Mouse (Mus musculus) MEL (cell line): Measurements from ENCODE around the gene B4galt1. TPM values are rescaled to one million over a fixed set of nuclear protein-coding genes. Genes with fewer than 3 reads are reported as not detected.

ENCODE experiments used
- DNase-seq: peaks from one replicate; pipeline ENCODE4 v3.0.0; 2011; ENCODE audit warnings: low read depth, low spot score
- H3K27ac ChIP-seq: 2 replicates; pipeline ENCODE4 v1.5.1; 2012; ENCODE audit warnings: low read depth, mild to moderate bottlenecking, control low read depth, low read length, moderate library complexity; ENCODE audit not compliant: control insufficient read depth
- H3K27me3 ChIP-seq, 2 experiments: fragments of 150-350 bp in 1 of 2; sonication (generic) in 1 of 2; 2 replicates each; pipeline ENCODE4 v1.6.1; 2012; ENCODE audit warnings: low read length in 2 of 2, mild to moderate bottlenecking in 2 of 2, improper control_type of control experiment in 1 of 2, moderate library complexity in 1 of 2; ENCODE audit not compliant: insufficient read depth in 2 of 2, control insufficient read depth in 1 of 2
- H3K36me3 ChIP-seq, 2 experiments: 2 replicates each; pipeline ENCODE4 v1.6.1; 2012 to 2014; ENCODE audit warnings: low read length in 2 of 2, improper control_type of control experiment in 1 of 2, inconsistent platforms in 1 of 2, mild to moderate bottlenecking in 1 of 2; ENCODE audit not compliant: insufficient read depth in 2 of 2, control insufficient read depth in 1 of 2
- H3K4me1 ChIP-seq, 2 experiments: fragments of 150-350 bp in 1 of 2; sonication (generic) in 1 of 2; 2 replicates each; pipeline ENCODE4 v1.6.1; 2012; ENCODE audit warnings: low read length in 2 of 2, improper control_type of control experiment in 1 of 2, mild to moderate bottlenecking in 1 of 2; ENCODE audit not compliant: insufficient read depth in 2 of 2, control insufficient read depth in 1 of 2
- H3K4me3 ChIP-seq, 2 experiments: fragments of 150-350 bp in 1 of 2; sonication (generic) in 1 of 2; 2 replicates each; pipeline ENCODE4 v1.5.1; 2012; ENCODE audit warnings: low read depth in 2 of 2, low read length in 2 of 2, mild to moderate bottlenecking in 2 of 2, moderate library complexity in 2 of 2, control low read depth in 1 of 2, improper control_type of control experiment in 1 of 2; ENCODE audit not compliant: control insufficient read depth in 1 of 2, insufficient read depth in 1 of 2
- H3K79me2 ChIP-seq: 2 replicates; pipeline ENCODE4 v1.6.1; 2012; ENCODE audit warnings: mild to moderate bottlenecking, low read length, moderate library complexity; ENCODE audit not compliant: control insufficient read depth, poor library complexity, insufficient read depth
- H3K9ac ChIP-seq: 2 replicates; pipeline ENCODE4 v1.6.1; 2012; ENCODE audit warnings: low read depth, mild to moderate bottlenecking, control low read depth, low read length, moderate library complexity; ENCODE audit not compliant: control insufficient read depth, poor library complexity, severe bottlenecking
- H3K9me3 ChIP-seq: fragments of 150-350 bp; sonication (generic); replicated peaks from 2 replicates; pipeline ENCODE4 v1.6.1; 2012; ENCODE audit warnings: mild to moderate bottlenecking, low read length, improper control_type of control experiment, moderate library complexity; ENCODE audit not compliant: insufficient read depth
- CTCF ChIP-seq, 3 experiments: IDR thresholded peaks in 2 of 3; conservative IDR thresholded peaks in 1 of 3; 2 replicates each; pipeline ENCODE4 v1.5.1; 2011 to 2012; ENCODE audit warnings: low read length in 3 of 3, low read depth in 2 of 3, mild to moderate bottlenecking in 2 of 3, improper control_type of control experiment in 1 of 3, inconsistent platforms in 1 of 3, mixed read lengths in 1 of 3, moderate library complexity in 1 of 3; ENCODE audit not compliant: control insufficient read depth in 1 of 3, insufficient read depth in 1 of 3, poor library complexity in 1 of 3, severe bottlenecking in 1 of 3
- EP300 ChIP-seq, 2 experiments: IDR thresholded peaks; 2 replicates each; pipeline ENCODE4 v1.6.1; 2011; ENCODE audit warnings: improper control_type of control experiment in 2 of 2, low read length in 2 of 2, low read depth in 1 of 2, mild to moderate bottlenecking in 1 of 2
- ETS1 ChIP-seq: IDR thresholded peaks from 2 replicates; pipeline ENCODE4 v1.6.1; 2012; ENCODE audit warnings: low read depth, mild to moderate bottlenecking, inconsistent platforms, low read length, improper control_type of control experiment, moderate library complexity
- GATA1 ChIP-seq: IDR thresholded peaks from 2 replicates; pipeline ENCODE4 v1.6.1; 2011; ENCODE audit warnings: low read depth, low read length, improper control_type of control experiment
- JUND ChIP-seq: IDR thresholded peaks from 2 replicates; pipeline ENCODE4 v1.6.1; 2011; ENCODE audit warnings: low read depth, mild to moderate bottlenecking, improper control_type of control experiment, low read length
- MAZ ChIP-seq: IDR thresholded peaks from 2 replicates; pipeline ENCODE4 v1.6.1; 2012; ENCODE audit warnings: low read depth, mild to moderate bottlenecking, inconsistent platforms, low read length, improper control_type of control experiment
- MEF2A ChIP-seq: IDR thresholded peaks from 2 replicates; pipeline ENCODE4 v1.6.1; 2014; ENCODE audit warnings: low read depth, mild to moderate bottlenecking, inconsistent platforms, low read length, improper control_type of control experiment; ENCODE audit not compliant: poor library complexity, insufficient replicate concordance, severe bottlenecking; ENCODE audit errors: extremely low read depth
- MYB ChIP-seq: IDR thresholded peaks from 2 replicates; pipeline ENCODE4 v1.6.1; 2011; ENCODE audit warnings: mild to moderate bottlenecking, low read depth, low read length, improper control_type of control experiment
- NELFE ChIP-seq: IDR thresholded peaks from 2 replicates; pipeline ENCODE4 v1.6.1; 2011; ENCODE audit warnings: low read depth, low read length, improper control_type of control experiment
- NRF1 ChIP-seq: IDR thresholded peaks from 2 replicates; pipeline ENCODE4 v1.6.1; 2014; ENCODE audit warnings: low read depth, mild to moderate bottlenecking, inconsistent platforms, low read length, improper control_type of control experiment, moderate library complexity; ENCODE audit not compliant: poor library complexity, insufficient read depth, severe bottlenecking
- POLR2A ChIP-seq, 2 experiments: IDR thresholded peaks; 2 replicates each; pipeline ENCODE4 v1.6.1; 2011 to 2012; ENCODE audit warnings: low read length in 2 of 2, mild to moderate bottlenecking in 2 of 2, control low read depth in 1 of 2, improper control_type of control experiment in 1 of 2, low read depth in 1 of 2, moderate library complexity in 1 of 2; ENCODE audit not compliant: control insufficient read depth in 1 of 2, insufficient read depth in 1 of 2, poor library complexity in 1 of 2
- POLR2AphosphoS5 ChIP-seq: IDR thresholded peaks from 2 replicates; pipeline ENCODE4 v1.6.1; 2012; ENCODE audit warnings: low read depth, borderline replicate concordance, mild to moderate bottlenecking, inconsistent platforms, low read length, moderate library complexity, mixed read lengths
- RAD21 ChIP-seq: IDR thresholded peaks from 2 replicates; pipeline ENCODE4 v1.6.1; 2011; ENCODE audit warnings: mild to moderate bottlenecking, low read depth, low read length, improper control_type of control experiment
- SIN3A ChIP-seq: IDR thresholded peaks from 2 replicates; pipeline ENCODE4 v1.6.1; 2012; ENCODE audit warnings: low read length, improper control_type of control experiment, inconsistent platforms
- TAL1 ChIP-seq: IDR thresholded peaks from 2 replicates; pipeline ENCODE4 v1.6.1; 2012; ENCODE audit warnings: mild to moderate bottlenecking, inconsistent platforms, low read length, moderate library complexity, mixed read lengths
- TBP ChIP-seq: IDR thresholded peaks from 2 replicates; pipeline ENCODE4 v1.8.0; 2011; ENCODE audit warnings: low read depth, low read length, improper control_type of control experiment
- TCF12 ChIP-seq: IDR thresholded peaks from 2 replicates; pipeline ENCODE4 v1.6.1; 2014; ENCODE audit warnings: low read depth, mild to moderate bottlenecking, inconsistent platforms, low read length, improper control_type of control experiment, moderate library complexity
- ZMIZ1 ChIP-seq: IDR thresholded peaks from 2 replicates; pipeline ENCODE4 v1.6.1; 2012; ENCODE audit warnings: low read depth, mild to moderate bottlenecking, inconsistent platforms, low read length, improper control_type of control experiment, moderate library complexity
- ZNF384 ChIP-seq: IDR thresholded peaks from 2 replicates; pipeline ENCODE4 v1.6.1; 2012; ENCODE audit warnings: low read depth, mild to moderate bottlenecking, inconsistent platforms, low read length, improper control_type of control experiment
- polyA plus RNA-seq, 2 experiments: library from polyadenylated mRNA; stranded (reverse) in 1 of 2; unstranded in 1 of 2; fragments of >175 nt in 1 of 2; fragments of >200 nt in 1 of 2; gene quantifications; 2 replicates each; pipeline versions ENCODE4 v1.2.1 to v1.2.4; 2012; ENCODE audit warnings: low replicate concordance in 2 of 2, low read depth in 1 of 2; ENCODE audit not compliant: insufficient read length in 2 of 2, insufficient read depth in 1 of 2, missing spikeins in 1 of 2
- total RNA-seq: library from RNA; depleted of rRNA; stranded (reverse); fragments of 300-350 nt; gene quantifications from 2 replicates; pipeline ENCODE4 v1.2.3, GENCODE M21; 2012

Gene B4galt1
- total and polyA plus RNA-seq, 3 experiments = 10.8 to 22.5 TPM; not detected in 1

DNA sequence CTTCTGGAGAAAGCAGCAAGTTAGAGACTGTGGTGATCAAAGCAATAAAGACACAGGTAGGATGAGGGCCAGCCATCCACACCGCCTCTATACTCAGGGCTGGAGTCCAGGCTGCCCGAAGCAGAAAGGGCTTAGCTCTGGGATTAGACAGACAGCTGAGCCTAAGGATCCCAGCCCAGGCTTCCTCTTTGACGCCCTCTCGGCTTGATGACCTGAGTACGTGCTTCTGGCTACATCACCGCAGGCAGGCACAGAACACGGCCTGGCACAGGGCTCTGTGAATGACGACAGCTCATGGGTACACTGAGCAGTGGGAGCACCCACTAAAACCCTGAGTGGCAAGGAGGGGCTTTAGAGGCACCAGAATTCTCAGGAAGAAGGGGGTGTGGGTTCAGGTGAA is 48.4 kb downstream of the B4galt1 start:
- Histone ChIP-seq H3K27ac (no peak overlapping the region), H3K27me3 (no peaks in the 10 kb centered on the region), H3K79me2 (no peaks in the 10 kb centered on the region), H3K4me1 (no peaks in the 10 kb centered on the region), H3K9me3 (no peaks in the 10 kb centered on the region), H3K36me3 (no peaks in the 10 kb centered on the region), H3K4me3 (no peak overlapping the region), H3K9ac (no peak overlapping the region)
- no peak for TF ChIP-seq RAD21
- no peak for TF ChIP-seq ZMIZ1
- TF ChIP-seq MYB = no peak
- TF ChIP-seq ETS1 = no peak
- no peak for TF ChIP-seq NRF1
- TF ChIP-seq SIN3A = no peak
- no peak for TF ChIP-seq EP300 (IDR thresholded peaks at IDR 0.05; ENCODE audit: low read depth in 1 of 2, low read length in 2 of 2)
- no peak for TF ChIP-seq MEF2A
- no peak for TF ChIP-seq POLR2AphosphoS5
- no peak for TF ChIP-seq TBP
- TF ChIP-seq NELFE = no peak
- TF ChIP-seq GATA1 = no peak
- no peak for TF ChIP-seq JUND
- TF ChIP-seq ZNF384 = no peak
- TF ChIP-seq MAZ = no peak
- no peak for DNase-seq

DNA sequence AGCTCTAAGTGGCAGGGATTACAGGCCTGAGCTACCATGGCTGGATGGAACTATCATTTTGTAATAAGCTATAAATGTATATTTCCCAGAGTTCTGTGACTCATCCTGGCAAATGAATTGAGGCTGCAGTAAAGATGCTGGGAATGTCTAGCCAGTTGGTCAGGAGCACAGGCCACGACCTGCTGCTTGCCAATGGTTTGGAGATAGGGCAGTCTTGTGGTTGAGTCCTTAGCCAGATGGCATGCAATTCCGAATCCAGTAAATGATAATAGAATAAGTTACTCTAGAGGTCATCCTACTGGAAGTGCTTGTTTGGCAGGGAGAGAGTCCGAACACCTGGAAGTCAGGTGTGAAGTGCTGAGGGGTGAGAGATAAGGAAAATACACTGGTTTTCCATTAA is 51.0 kb downstream of the B4galt1 start:
- H3K4me1 ChIP-seq = no peaks in the 10 kb centered on the region
- no peak overlapping the region for H3K4me3 ChIP-seq
- H3K27me3 ChIP-seq = no peaks in the 10 kb centered on the region
- H3K27ac ChIP-seq = no peak overlapping the region
- no peak overlapping the region for H3K9ac ChIP-seq
- no peak for TF ChIP-seq POLR2A (IDR thresholded peaks at IDR 0.05; ENCODE audit: control insufficient read depth in 1 of 2, insufficient read depth in 1 of 2, low read depth in 1 of 2, low read length in 2 of 2, poor library complexity in 1 of 2)
- TF ChIP-seq TAL1 = no peak
- TF ChIP-seq GATA1 = no peak
- TF ChIP-seq CTCF (IDR thresholded peaks at IDR 0.05 in 2 of 3, conservative IDR thresholded peaks at IDR 0.05 in 1 of 3; ENCODE audit: control insufficient read depth in 1 of 3, insufficient read depth in 1 of 3, low read depth in 2 of 3, low read length in 3 of 3, poor library complexity in 1 of 3, severe bottlenecking in 1 of 3) = no peak
- TF ChIP-seq TCF12 = no peak
- no peak for TF ChIP-seq JUND
- no peak for DNase-seq
- no peaks in the 10 kb centered on the region for H3K79me2 ChIP-seq
- H3K9me3 ChIP-seq = no peaks in the 10 kb centered on the region
- no peaks in the 10 kb centered on the region for H3K36me3 ChIP-seq
